Mouse (Mus musculus) liver, embryonic 15.5 days (tissue): ENCODE measurements around the gene Hoxd9. TPM values are rescaled to one million over a fixed set of nuclear protein-coding genes. Genes with fewer than 3 reads are reported as not detected.
A peak's percentile ranks its signal among the peaks of the same experiment; 100 is the strongest.

ENCODE experiments used
- ATAC-seq: fragments of 200-750 bp; cut with Nextera tagmentation; 2 replicates; pipeline ENCODE4 v1.8.0; 2017; ENCODE audit warnings: moderate number of reproducible peaks, mild to moderate bottlenecking, moderate library complexity; ENCODE audit not compliant: insufficient read depth
- H3K27ac ChIP-seq: fragments of 300-500 bp; sonication (generic); replicated peaks from 2 replicates; pipeline ENCODE4 v1.5.1; 2015; ENCODE audit warnings: mild to moderate bottlenecking, inconsistent platforms
- H3K27me3 ChIP-seq: fragments of 300-500 bp; sonication (generic); 2 replicates; pipeline ENCODE4 v1.6.1; 2015; ENCODE audit warnings: mild to moderate bottlenecking, inconsistent platforms
- H3K36me3 ChIP-seq: fragments of 300-500 bp; sonication (generic); replicated peaks from 2 replicates; pipeline ENCODE4 v1.6.1; 2015; ENCODE audit warnings: moderate library complexity, mild to moderate bottlenecking, inconsistent platforms
- H3K4me1 ChIP-seq: fragments of 300-500 bp; sonication (generic); replicated peaks from 2 replicates; pipeline ENCODE4 v1.6.1; 2015; ENCODE audit warnings: inconsistent platforms
- H3K4me2 ChIP-seq: fragments of 300-500 bp; sonication (generic); 2 replicates; pipeline ENCODE4 v1.6.1; 2015; ENCODE audit warnings: moderate library complexity, mild to moderate bottlenecking, inconsistent platforms
- H3K4me3 ChIP-seq: fragments of 300-500 bp; sonication (generic); replicated peaks from 2 replicates; pipeline ENCODE4 v1.5.1; 2015; ENCODE audit warnings: mild to moderate bottlenecking, inconsistent platforms
- H3K9ac ChIP-seq: fragments of 300-500 bp; sonication (generic); 2 replicates; pipeline ENCODE4 v1.6.1; 2015; ENCODE audit warnings: moderate library complexity, mild to moderate bottlenecking, inconsistent platforms
- H3K9me3 ChIP-seq: fragments of 300-500 bp; sonication (generic); replicated peaks from 2 replicates; pipeline ENCODE4 v1.6.1; 2016; ENCODE audit warnings: inconsistent platforms
- WGBS: fragments of 180-500 bp; shearing (Covaris S2); methylation state at CpG from one replicate; pipeline ENCODE4 v1.1.7; 2015; ENCODE audit warnings: mixed read lengths; ENCODE audit not compliant: insufficient replicate concordance; 5-methylcytosine and 5-hydroxymethylcytosine counted together
- polyA plus RNA-seq: library from polyadenylated mRNA; unstranded; fragments of >200 nt; fragmentation: Nextera tagmentation; extraction: Ambion mirVana; gene quantifications from 2 replicates; pipeline ENCODE4 v1.2.1, GENCODE M21; 2015

Gene Hoxd9
- polyA plus RNA-seq, 1 experiment from 2014 or later: not detected

- Histone ChIP-seq H3K27ac (no peak within 1 kb of the TSS), H3K4me2 (no peak within 1 kb of the TSS), H3K27me3 (peaks cover 100% of the 10 kb centered on the region), H3K9me3 (no peaks in the 10 kb centered on the region), H3K4me1 (peaks cover 9% of the 10 kb centered on the region), H3K36me3 (no peaks in the 10 kb centered on the region), H3K9ac (no peak within 1 kb of the TSS), H3K4me3 (no peak within 1 kb of the TSS)
- no peak for ATAC-seq
- 3% methylated on average over 15 of the region's 15 CpGs for WGBS
These were observed 18.5 kb upstream of the Hoxd9 start, which contains the start of gene Hoxd11 for GRCm38 (mm10) chr2:74678891-74679595. TSS of gene Hoxd11 (plus strand) at chr2:74679557.

GRCm38 (mm10) chr2:74679596-74679971 lies 17.9 kb upstream of the Hoxd9 start:
- H3K4me1 ChIP-seq: peaks cover 9% of the 10 kb centered on the region
- no peak overlapping the region for H3K27ac ChIP-seq
- under 1% methylated on average over 26 of the region's 26 CpGs for WGBS
- H3K4me2 ChIP-seq: no peak overlapping the region
- no peak for ATAC-seq
- H3K36me3 ChIP-seq: no peaks in the 10 kb centered on the region
- no peak overlapping the region for H3K9ac ChIP-seq
- peaks cover 100% of the 10 kb centered on the region for H3K27me3 ChIP-seq
- H3K4me3 ChIP-seq: no peak overlapping the region
- no peaks in the 10 kb centered on the region for H3K9me3 ChIP-seq

- peaks cover 9% of the 10 kb centered on the region for H3K4me1 ChIP-seq
- WGBS: 1% methylated on average over 23 of the region's 23 CpGs
- H3K9ac ChIP-seq: no peak overlapping the region
- peaks cover 100% of the 10 kb centered on the region for H3K27me3 ChIP-seq
- H3K36me3 ChIP-seq: no peaks in the 10 kb centered on the region
- ATAC-seq: no peak
- H3K4me2 ChIP-seq: no peak overlapping the region
- no peak overlapping the region for H3K27ac ChIP-seq
- H3K4me3 ChIP-seq: no peak overlapping the region
- H3K9me3 ChIP-seq: no peaks in the 10 kb centered on the region
These were observed 17.5 kb upstream of the Hoxd9 start for GRCm38 (mm10) chr2:74679980-74680379.

- 2% methylated on average over 21 of the region's 21 CpGs for WGBS
- Histone ChIP-seq H3K36me3 (no peaks in the 10 kb centered on the region), H3K4me2 (no peak overlapping the region), H3K9me3 (no peaks in the 10 kb centered on the region), H3K4me3 (no peak overlapping the region), H3K27me3 (peaks cover 100% of the 10 kb centered on the region), H3K4me1 (peaks cover 9% of the 10 kb centered on the region), H3K9ac (no peak overlapping the region), H3K27ac (no peak overlapping the region)
- ATAC-seq: no peak
These were observed 16.7 kb upstream of the Hoxd9 start for GRCm38 (mm10) chr2:74680561-74681398.

- H3K27me3 ChIP-seq: peaks cover 99% of the 10 kb centered on the region
- 2% methylated on average over 75 of the region's 78 CpGs for WGBS
- H3K4me2 ChIP-seq: peak overlapping the region; percentile 25; the same call in 1 of the 2 replicates
- H3K36me3 ChIP-seq: no peaks in the 10 kb centered on the region
- H3K4me3 ChIP-seq: no peak overlapping the region; the same call in 1 of the 2 replicates
- ATAC-seq: no peak
- peaks cover 9% of the 10 kb centered on the region for H3K4me1 ChIP-seq
- H3K27ac ChIP-seq: no peak overlapping the region
- no peak overlapping the region for H3K9ac ChIP-seq
- no peaks in the 10 kb centered on the region for H3K9me3 ChIP-seq
These were observed 15.7 kb upstream of the Hoxd9 start for GRCm38 (mm10) chr2:74681594-74682531.

GRCm38 (mm10) chr2:74682796-74683195 lies 14.7 kb upstream of the Hoxd9 start:
- Histone ChIP-seq H3K27me3 (peaks cover 99% of the 10 kb centered on the region), H3K4me2 (peak overlapping the region; percentile 25), H3K4me3 (no peak overlapping the region), H3K9me3 (no peaks in the 10 kb centered on the region), H3K27ac (no peak overlapping the region), H3K9ac (no peak overlapping the region), H3K36me3 (no peaks in the 10 kb centered on the region), H3K4me1 (peaks cover 9% of the 10 kb centered on the region)
- 1% methylated on average over 50 of the region's 51 CpGs for WGBS
- no peak for ATAC-seq

- H3K27me3 ChIP-seq: peaks cover 99% of the 10 kb centered on the region
- no peak for ATAC-seq
These were observed 14.0 kb upstream of the Hoxd9 start for GRCm38 (mm10) chr2:74683471-74683951.

GRCm38 (mm10) chr2:74684106-74684505 lies 13.4 kb upstream of the Hoxd9 start:
- H3K4me3 ChIP-seq: no peak overlapping the region
- WGBS: under 1% methylated on average over 12 of the region's 12 CpGs
- no peaks in the 10 kb centered on the region for H3K36me3 ChIP-seq
- H3K9ac ChIP-seq: no peak overlapping the region
- peaks cover 9% of the 10 kb centered on the region for H3K4me1 ChIP-seq
- peaks cover 99% of the 10 kb centered on the region for H3K27me3 ChIP-seq
- no peak overlapping the region for H3K4me2 ChIP-seq
- no peak overlapping the region for H3K27ac ChIP-seq
- ATAC-seq: no peak
- H3K9me3 ChIP-seq: no peaks in the 10 kb centered on the region

More at GRCm38 (mm10) chr2:74683471-74683951, 14.0 kb upstream of the Hoxd9 start:
- H3K9me3 ChIP-seq: no peaks in the 10 kb centered on the region
- H3K27ac ChIP-seq: no peak overlapping the region
- H3K9ac ChIP-seq: no peak overlapping the region
- no peak overlapping the region for H3K4me2 ChIP-seq
- 2% methylated on average over 18 of the region's 18 CpGs for WGBS
- H3K4me1 ChIP-seq: peaks cover 9% of the 10 kb centered on the region
- H3K36me3 ChIP-seq: no peaks in the 10 kb centered on the region
- H3K4me3 ChIP-seq: no peak overlapping the region

- H3K4me2 ChIP-seq: no peak overlapping the region
- no peak overlapping the region for H3K4me3 ChIP-seq
- H3K9me3 ChIP-seq: no peaks in the 10 kb centered on the region
- no peaks in the 10 kb centered on the region for H3K36me3 ChIP-seq
- no peak overlapping the region for H3K9ac ChIP-seq
- 9% methylated on average over 4 of the region's 4 CpGs for WGBS
- H3K27ac ChIP-seq: no peak overlapping the region
- peaks cover 9% of the 10 kb centered on the region for H3K4me1 ChIP-seq
- peaks cover 99% of the 10 kb centered on the region for H3K27me3 ChIP-seq
- ATAC-seq: no peak
These were observed 12.4 kb upstream of the Hoxd9 start for GRCm38 (mm10) chr2:74685059-74685603.

- WGBS: 5% methylated on average over 17 of the region's 17 CpGs
- Histone ChIP-seq H3K36me3 (no peaks in the 10 kb centered on the region), H3K4me3 (no peak overlapping the region), H3K9ac (no peak overlapping the region), H3K27ac (no peak overlapping the region), H3K4me1 (peaks cover 9% of the 10 kb centered on the region), H3K4me2 (no peak overlapping the region), H3K9me3 (no peaks in the 10 kb centered on the region), H3K27me3 (peaks cover 99% of the 10 kb centered on the region)
- ATAC-seq: no peak
These were observed 11.1 kb upstream of the Hoxd9 start for GRCm38 (mm10) chr2:74686301-74686987.
